Mouse (Mus musculus): Measurements from ENCODE around the gene Ubb. TPM values are rescaled to one million over a fixed set of nuclear protein-coding genes. Genes with fewer than 3 reads are reported as not detected.
A peak's percentile ranks its signal among the peaks of the same experiment; 100 is the strongest.
"Not testable (repeated sequence)": the region's sequence is repeated elsewhere in the genome, so short reads cannot be mapped to it uniquely, and the experiment has no call there.

Gene Ubb
- polyA plus RNA-seq (2016; fragmentation: Nextera tagmentation; extraction: Ambion mirVana) = 3,589 and 3,648 TPM in 2 replicates

- Histone ChIP-seq H3K4me2 (peak within 1 kb of the TSS; percentile 79), H3K27me3 (no peaks in the 10 kb centered on the region), H3K4me1 (replicated peaks) (peaks cover 24% of the 10 kb centered on the region), H3K9ac (replicated peaks) (peak within 1 kb of the TSS; percentile 94), H3K4me3 (replicated peaks) (peak within 1 kb of the TSS; percentile 63), H3K36me3 (peaks cover 30% of the 10 kb centered on the region), H3K9me3 (no peaks in the 10 kb centered on the region), H3K27ac (peak within 1 kb of the TSS; percentile 98)
- peak; percentile 96 for ATAC-seq (ENCODE audit: insufficient number of reproducible peaks, insufficient read depth, low FRiP score, low TSS enrichment, low read depth)
- under 1% methylated on average over 40 of the region's 40 CpGs for WGBS
Measured at GRCm38 (mm10) chr11:62550727-62551225, at the start of gene Ubb. TSS of gene Ubb (plus strand) at chr11:62551171.

DNA sequence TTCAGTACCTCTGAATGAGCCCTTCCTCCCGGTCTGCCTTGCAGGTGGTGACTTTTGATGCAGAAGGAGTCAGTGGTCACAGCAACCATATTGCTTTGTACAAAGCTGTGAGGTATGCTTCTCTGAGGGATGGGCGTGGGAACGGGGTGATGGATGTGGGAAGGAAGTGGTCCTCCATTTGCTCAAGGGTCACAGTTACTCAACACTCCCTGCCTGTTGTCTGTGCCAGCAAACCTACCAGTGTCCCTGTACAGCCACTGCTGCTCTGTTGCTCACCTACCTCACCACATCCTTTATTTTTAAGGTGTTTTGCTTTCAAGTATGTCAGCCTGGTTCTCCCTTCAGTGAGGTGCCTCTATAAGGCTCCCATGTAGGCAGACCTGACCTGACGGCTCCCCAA is 43.3 kb upstream of the Ubb start:
- no peak for ATAC-seq (ENCODE audit: insufficient number of reproducible peaks, insufficient read depth, low FRiP score, low TSS enrichment, low read depth)
- Histone ChIP-seq H3K27ac (no peak overlapping the region), H3K4me1 (replicated peaks) (no peaks in the 10 kb centered on the region), H3K4me2 (no peak overlapping the region), H3K9ac (replicated peaks) (no peak overlapping the region), H3K4me3 (replicated peaks) (no peak overlapping the region), H3K27me3 (no peaks in the 10 kb centered on the region), H3K9me3 (no peaks in the 10 kb centered on the region), H3K36me3 (no peaks in the 10 kb centered on the region; the same call in 1 of the 2 replicates)
- 87% methylated on average over 4 of the region's 4 CpGs for WGBS

DNA sequence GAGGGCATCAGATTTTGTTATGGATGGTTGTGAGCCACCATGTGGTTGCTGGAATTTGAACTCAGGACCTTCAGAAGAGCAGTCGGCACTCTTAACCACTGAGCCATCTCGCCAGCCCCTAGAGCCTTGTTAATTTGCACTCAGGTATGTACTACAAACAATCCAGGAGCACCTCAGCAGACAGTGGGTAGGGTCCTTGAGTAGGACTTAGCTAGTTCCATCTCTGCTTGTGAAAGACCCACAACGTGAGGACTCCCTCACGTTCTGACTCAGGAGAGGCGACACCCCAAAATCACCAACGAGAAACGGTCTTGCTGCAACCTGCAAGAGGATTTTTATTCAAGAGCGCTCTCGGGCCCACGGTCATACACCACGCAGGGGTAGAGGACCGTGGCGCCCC is 42.6 kb upstream of the Ubb start:
- H3K4me3 ChIP-seq (replicated peaks); H3K36me3 ChIP-seq; H3K4me2 ChIP-seq; ATAC-seq (ENCODE audit: insufficient number of reproducible peaks, insufficient read depth, low FRiP score, low TSS enrichment, low read depth); H3K9me3 ChIP-seq; H3K27me3 ChIP-seq; H3K27ac ChIP-seq; H3K9ac ChIP-seq (replicated peaks); H3K4me1 ChIP-seq (replicated peaks): not testable (repeated sequence)
- 96% methylated on average over 13 of the region's 13 CpGs for WGBS

GRCm38 (mm10) chr11:62508816-62509215 is 42.2 kb upstream of the Ubb start:
- H3K4me1 ChIP-seq (replicated peaks); H3K4me2 ChIP-seq; H3K27me3 ChIP-seq; H3K4me3 ChIP-seq (replicated peaks); H3K9ac ChIP-seq (replicated peaks); H3K9me3 ChIP-seq; H3K27ac ChIP-seq; ATAC-seq (ENCODE audit: insufficient number of reproducible peaks, insufficient read depth, low FRiP score, low TSS enrichment, low read depth); H3K36me3 ChIP-seq: not testable (repeated sequence)
- WGBS = 96% methylated on average over 5 of the region's 5 CpGs

DNA sequence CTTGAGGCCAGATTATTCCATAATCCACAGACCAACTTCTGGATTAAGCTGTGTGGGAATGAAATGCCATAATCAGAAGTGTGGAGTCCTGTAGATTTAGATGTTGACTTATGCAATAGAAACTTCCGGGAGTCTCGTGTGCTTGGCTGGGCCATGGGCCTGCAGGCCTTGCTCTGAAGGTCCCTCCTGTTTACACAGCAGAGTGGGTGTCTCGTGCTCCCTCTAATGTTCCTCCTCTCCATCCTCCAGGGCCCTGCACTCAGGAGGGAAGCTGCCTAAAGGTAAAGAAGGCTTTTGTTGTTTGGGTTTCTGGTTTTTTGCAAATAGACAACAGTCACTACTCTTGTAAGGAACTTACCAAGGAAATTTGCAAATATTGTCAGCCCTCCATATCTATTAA is 41.4 kb upstream of the Ubb start:
- no peak for ATAC-seq (ENCODE audit: insufficient number of reproducible peaks, insufficient read depth, low FRiP score, low TSS enrichment, low read depth)
- Histone ChIP-seq H3K4me3 (replicated peaks) (no peak overlapping the region), H3K27ac (no peak overlapping the region), H3K36me3 (peaks cover 5% of the 10 kb centered on the region; the same call in 1 of the 2 replicates), H3K9me3 (no peaks in the 10 kb centered on the region), H3K4me2 (no peak overlapping the region), H3K27me3 (no peaks in the 10 kb centered on the region), H3K9ac (replicated peaks) (no peak overlapping the region), H3K4me1 (replicated peaks) (no peaks in the 10 kb centered on the region)
- 77% methylated on average over 3 of the region's 3 CpGs for WGBS

- Histone ChIP-seq H3K4me3 (replicated peaks) (no peak overlapping the region), H3K4me1 (replicated peaks) (no peaks in the 10 kb centered on the region), H3K4me2 (no peak overlapping the region), H3K9me3 (no peaks in the 10 kb centered on the region), H3K36me3 (peaks cover 5% of the 10 kb centered on the region; the same call in 1 of the 2 replicates), H3K27ac (no peak overlapping the region), H3K9ac (replicated peaks) (no peak overlapping the region), H3K27me3 (no peaks in the 10 kb centered on the region)
- ATAC-seq (ENCODE audit: insufficient number of reproducible peaks, insufficient read depth, low FRiP score, low TSS enrichment, low read depth) = no peak
- WGBS = 86% methylated on average over 5 of the region's 5 CpGs
Measured at GRCm38 (mm10) chr11:62510956-62511355, 40.0 kb upstream of the Ubb start.

DNA sequence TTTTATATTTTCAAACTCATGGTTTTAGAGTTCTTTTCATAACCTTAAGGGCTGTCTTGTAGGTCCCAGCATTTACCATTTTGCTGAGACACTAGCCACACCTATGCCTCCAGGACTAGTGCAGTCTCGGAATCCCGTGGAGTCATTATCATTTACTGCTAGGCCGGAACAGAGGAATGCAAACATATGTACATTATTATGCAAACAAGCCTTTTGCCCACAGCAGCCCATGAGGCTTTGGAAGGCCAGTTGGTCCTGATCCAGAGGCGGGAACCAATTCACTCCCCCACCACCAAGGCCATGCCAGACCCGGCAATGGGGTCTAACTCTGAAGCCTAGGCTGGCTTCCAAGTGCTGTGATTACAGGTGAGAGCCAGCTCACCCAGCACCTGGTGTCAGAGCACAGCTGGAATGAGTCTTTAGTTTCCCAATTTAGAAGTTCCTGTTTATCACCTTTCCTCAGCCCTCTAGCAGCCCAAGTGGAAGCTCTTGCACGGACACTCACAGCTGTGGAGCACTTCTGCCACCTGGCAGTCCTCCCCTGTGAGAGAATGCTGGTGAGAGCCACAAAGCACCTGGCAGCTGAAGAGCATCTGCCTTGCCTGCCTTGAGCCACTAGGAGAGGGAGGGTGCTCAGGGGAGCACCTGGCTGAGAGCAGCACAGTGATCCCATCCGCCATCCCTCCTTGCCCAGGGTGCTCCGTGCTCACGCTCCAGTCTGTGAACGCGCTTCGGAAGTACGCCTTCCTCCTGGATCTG is 39.3 kb upstream of the Ubb start:
- H3K27me3 ChIP-seq = no peaks in the 10 kb centered on the region
- no peak overlapping the region for H3K4me3 ChIP-seq (replicated peaks)
- H3K4me1 ChIP-seq (replicated peaks) = no peaks in the 10 kb centered on the region
- no peak overlapping the region for H3K9ac ChIP-seq (replicated peaks)
- peaks cover 5% of the 10 kb centered on the region; the same call in 1 of the 2 replicates for H3K36me3 ChIP-seq
- H3K9me3 ChIP-seq = no peaks in the 10 kb centered on the region
- WGBS = 82% methylated on average over 13 of the region's 13 CpGs
- H3K4me2 ChIP-seq = no peak overlapping the region
- H3K27ac ChIP-seq = no peak overlapping the region
- ATAC-seq (ENCODE audit: insufficient number of reproducible peaks, insufficient read depth, low FRiP score, low TSS enrichment, low read depth) = no peak

- Histone ChIP-seq H3K4me1 (replicated peaks) (no peaks in the 10 kb centered on the region), H3K27ac (no peak overlapping the region), H3K9me3 (no peaks in the 10 kb centered on the region), H3K36me3 (peaks cover 5% of the 10 kb centered on the region; the same call in 1 of the 2 replicates), H3K27me3 (no peaks in the 10 kb centered on the region), H3K9ac (replicated peaks) (no peak overlapping the region), H3K4me3 (replicated peaks) (no peak overlapping the region), H3K4me2 (no peak overlapping the region)
- no peak for ATAC-seq (ENCODE audit: insufficient number of reproducible peaks, insufficient read depth, low FRiP score, low TSS enrichment, low read depth)
- 89% methylated on average over 8 of the region's 8 CpGs for WGBS
Measured at GRCm38 (mm10) chr11:62512529-62513080, 38.4 kb upstream of the Ubb start.

DNA sequence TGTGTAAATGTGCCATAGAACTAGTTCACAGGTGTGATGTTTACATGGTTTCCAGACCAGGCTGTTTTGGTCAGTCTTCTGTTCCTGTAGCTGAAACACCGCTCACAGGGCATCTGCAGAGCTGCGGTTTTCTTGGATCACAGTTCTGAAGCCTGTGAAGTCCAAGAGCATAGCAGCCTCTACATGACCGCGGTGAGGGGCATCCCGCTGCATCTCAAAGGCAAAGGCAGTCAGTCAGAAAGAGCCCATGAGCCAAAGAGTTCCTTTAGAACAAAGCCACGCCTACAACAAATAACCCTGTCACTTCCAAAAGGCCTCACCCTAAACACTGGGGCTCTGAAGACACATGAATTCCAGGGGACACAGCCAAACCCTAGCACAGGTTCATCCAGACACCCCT is 37.7 kb upstream of the Ubb start:
- ATAC-seq (ENCODE audit: insufficient number of reproducible peaks, insufficient read depth, low FRiP score, low TSS enrichment, low read depth) = no peak

GRCm38 (mm10) chr11:62518991-62519390 is 32.0 kb upstream of the Ubb start:
- Histone ChIP-seq H3K4me3 (replicated peaks) (no peak overlapping the region), H3K27ac (no peak overlapping the region; the same call in 1 of the 2 replicates), H3K9ac (replicated peaks) (no peak overlapping the region), H3K36me3 (peaks cover 6% of the 10 kb centered on the region; the same call in 1 of the 2 replicates), H3K27me3 (no peaks in the 10 kb centered on the region), H3K4me2 (no peak overlapping the region), H3K9me3 (no peaks in the 10 kb centered on the region; the same call in 1 of the 2 replicates), H3K4me1 (replicated peaks) (peaks cover 5% of the 10 kb centered on the region; the same call in 1 of the 2 replicates)
- WGBS = 30% methylated on average over 2 of the region's 2 CpGs
- no peak for ATAC-seq (ENCODE audit: insufficient number of reproducible peaks, insufficient read depth, low FRiP score, low TSS enrichment, low read depth)

More for the DNA sequence above, 37.7 kb upstream of the Ubb start:
- no peak overlapping the region for H3K4me2 ChIP-seq
- no peak overlapping the region for H3K9ac ChIP-seq (replicated peaks)
- peaks cover 5% of the 10 kb centered on the region; the same call in 1 of the 2 replicates for H3K36me3 ChIP-seq
- no peak overlapping the region for H3K27ac ChIP-seq
- H3K4me3 ChIP-seq (replicated peaks) = no peak overlapping the region
- 80% methylated on average over 6 of the region's 6 CpGs for WGBS
- H3K9me3 ChIP-seq = no peaks in the 10 kb centered on the region
- H3K27me3 ChIP-seq = no peaks in the 10 kb centered on the region
- H3K4me1 ChIP-seq (replicated peaks) = no peaks in the 10 kb centered on the region

GRCm38 (mm10) chr11:62522283-62522682 is 28.7 kb upstream of the Ubb start:
- H3K9me3 ChIP-seq = no peaks in the 10 kb centered on the region; the same call in 1 of the 2 replicates
- peaks cover 5% of the 10 kb centered on the region; the same call in 1 of the 2 replicates for H3K4me1 ChIP-seq (replicated peaks)
- WGBS = 71% methylated on average over 2 of the region's 2 CpGs
- no peak overlapping the region for H3K27ac ChIP-seq
- no peak overlapping the region for H3K9ac ChIP-seq (replicated peaks)
- ATAC-seq (ENCODE audit: insufficient number of reproducible peaks, insufficient read depth, low FRiP score, low TSS enrichment, low read depth) = no peak
- H3K4me3 ChIP-seq (replicated peaks) = no peak overlapping the region
- H3K4me2 ChIP-seq = no peak overlapping the region
- no peaks in the 10 kb centered on the region for H3K27me3 ChIP-seq
- peaks cover 21% of the 10 kb centered on the region; the same call in 1 of the 2 replicates for H3K36me3 ChIP-seq

Measured in limb, embryonic 12.5 days (tissue).